Mouse (Mus musculus): Measurements from ENCODE around the gene Retsat. TPM values are rescaled to one million over a fixed set of nuclear protein-coding genes. Genes with fewer than 3 reads are reported as not detected.

Retsat gene
- polyA plus RNA-seq, 2 experiments from 2014 or later: 2.7 to 4.1 TPM

DNA sequence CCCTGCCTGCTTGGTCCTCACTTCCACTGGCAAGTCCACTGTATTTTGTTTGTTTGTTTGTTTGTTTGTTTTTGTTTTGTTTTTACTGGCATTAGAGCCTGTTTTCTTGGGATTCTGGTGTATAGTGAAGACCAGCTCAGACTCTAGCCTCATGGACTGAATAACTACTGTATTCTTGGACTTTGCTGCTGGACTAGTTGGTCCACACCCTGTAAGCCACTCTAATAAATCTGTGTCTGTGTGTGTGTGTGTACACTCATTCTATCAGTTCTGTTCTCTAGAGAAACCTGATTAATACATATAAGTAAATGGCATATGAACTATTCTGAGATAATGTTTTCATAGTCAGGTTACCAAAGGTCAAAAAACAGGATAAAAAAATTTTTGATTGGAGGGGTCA is 8.2 kb upstream of the Retsat start:
- no peak for ATAC-seq

GRCm38 (mm10) chr6:72593011-72593803 is 5.1 kb upstream of the Retsat start:
- no peak for ATAC-seq

GRCm38 (mm10) chr6:72593914-72594313 is 4.4 kb upstream of the Retsat start:
- no peak for ATAC-seq

DNA sequence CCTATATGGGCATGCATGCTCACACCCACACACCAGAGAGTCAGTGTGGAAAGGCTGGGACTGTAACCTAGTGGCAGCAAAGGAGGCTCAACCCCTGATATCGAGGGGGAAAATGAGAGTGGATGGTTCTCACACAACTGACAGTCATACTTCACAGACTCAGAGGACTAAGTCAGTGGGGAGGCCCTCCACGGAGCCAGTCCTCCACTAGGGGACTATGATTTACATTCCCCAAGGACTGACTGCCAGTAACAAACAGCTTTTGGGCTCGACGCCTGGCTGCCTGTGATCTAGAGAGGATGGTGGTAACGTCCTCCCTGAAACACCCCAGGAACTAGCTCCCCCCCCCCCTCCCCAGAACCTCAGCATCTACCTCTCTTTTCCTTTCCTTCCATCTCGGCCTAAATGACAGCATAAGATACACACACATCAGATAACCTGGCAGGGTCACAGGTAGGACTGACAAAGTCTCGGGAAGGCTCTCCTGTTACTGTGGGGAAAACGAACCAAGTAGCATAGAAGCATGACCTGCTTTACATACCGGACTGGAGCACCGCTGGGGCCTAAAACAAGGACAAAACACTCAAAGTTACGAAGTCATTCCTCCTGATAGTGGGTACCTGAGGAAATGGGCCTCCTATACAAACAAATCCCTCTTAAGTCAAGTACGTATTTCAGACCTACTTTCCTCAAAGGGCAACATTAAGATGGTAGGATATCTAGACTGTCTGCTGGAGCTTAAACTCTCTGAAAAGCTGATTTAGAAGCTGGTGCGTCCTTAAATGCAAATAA is 996 bp upstream of the Retsat start:
- no peak for ATAC-seq

DNA sequence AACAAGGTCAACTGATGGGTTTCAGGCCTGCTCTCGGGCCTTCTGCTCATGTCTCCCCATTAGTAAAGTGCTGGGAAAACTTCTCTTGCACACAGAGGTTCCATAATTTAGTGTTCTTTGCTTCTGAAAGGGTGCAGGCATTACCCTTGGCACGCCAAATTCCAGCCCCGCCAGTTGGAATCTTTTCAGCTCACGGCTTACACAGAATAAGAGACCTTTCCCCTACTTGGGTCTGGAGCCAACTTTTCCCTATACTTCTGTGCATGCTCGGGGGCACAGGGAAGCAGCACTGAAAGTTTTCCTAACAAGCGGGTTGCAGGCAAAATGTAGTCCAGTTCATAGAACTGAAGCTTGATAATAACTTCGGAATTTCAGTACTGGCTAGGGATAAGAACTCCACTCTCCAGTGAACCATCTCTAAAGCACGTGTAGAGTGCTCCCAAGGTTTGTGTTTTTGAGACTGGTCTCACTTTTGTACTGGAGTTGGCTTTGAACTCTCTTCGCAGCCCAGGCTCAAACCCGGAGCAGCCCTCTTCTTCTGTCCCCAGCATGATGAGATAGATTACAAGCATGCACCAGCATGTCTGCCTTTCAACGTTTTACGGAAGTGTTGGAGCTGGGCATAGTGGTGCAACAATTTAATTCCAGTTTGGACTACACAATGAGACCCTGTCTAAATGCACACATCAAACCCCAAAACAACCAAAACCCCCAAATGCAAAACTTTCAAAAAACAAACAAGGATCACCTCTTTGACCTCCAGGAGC is 699 bp downstream of the Retsat start:
- ATAC-seq: no peak

- no peak for ATAC-seq
These were observed 1.9 kb downstream of the Retsat start for GRCm38 (mm10) chr6:72600216-72600615.

DNA sequence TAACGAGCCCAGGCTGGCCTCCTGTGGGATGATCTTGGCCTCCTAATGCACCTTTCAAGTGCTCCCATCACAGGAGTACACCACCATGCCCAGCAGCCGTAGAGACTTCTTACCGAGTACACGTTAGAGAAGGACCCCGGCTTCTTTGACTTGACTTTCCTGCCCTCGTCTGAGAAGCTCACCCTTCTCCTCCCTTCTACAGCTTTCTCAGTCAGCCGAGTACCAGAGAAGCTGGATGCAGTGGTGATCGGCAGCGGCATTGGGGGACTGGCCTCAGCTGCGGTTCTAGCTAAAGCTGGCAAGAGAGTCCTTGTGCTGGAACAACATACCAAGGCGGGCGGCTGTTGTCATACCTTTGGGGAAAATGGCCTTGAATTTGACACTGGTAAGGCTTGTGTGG is 2.5 kb downstream of the Retsat start:
- no peak for ATAC-seq

- peak; percentile 69 for ATAC-seq
These were observed 3.5 kb downstream of the Retsat start for GRCm38 (mm10) chr6:72601732-72602131.

GRCm38 (mm10) chr6:72604066-72604465 is 5.8 kb downstream of the Retsat start:
- ATAC-seq: no peak

- no peak for ATAC-seq
These were observed 8.8 kb downstream of the Retsat start for GRCm38 (mm10) chr6:72607060-72607459.

DNA sequence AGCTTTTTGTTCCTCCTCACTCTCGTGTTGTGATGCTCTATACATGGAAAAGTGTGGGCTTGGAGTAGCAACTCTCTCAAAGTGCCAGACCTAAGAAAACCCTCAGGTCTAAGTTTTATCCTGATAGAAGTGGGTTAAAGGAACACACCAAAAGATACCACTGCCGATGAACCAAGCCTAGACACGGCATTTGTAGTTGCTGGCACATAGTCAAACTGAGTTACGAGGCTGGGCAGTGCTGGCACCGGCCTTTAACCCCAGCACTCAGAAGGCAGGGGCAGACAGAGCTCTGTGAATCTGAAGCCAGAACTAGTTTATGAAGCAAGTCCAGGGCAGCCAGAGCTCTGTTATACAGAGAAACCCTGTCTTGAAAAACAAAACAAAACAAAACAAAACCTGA is 9.4 kb downstream of the Retsat start:
- no peak for ATAC-seq

- ATAC-seq: no peak
These were observed 10.4 kb downstream of the Retsat start for GRCm38 (mm10) chr6:72608662-72609184.

GRCm38 (mm10) chr6:72610261-72610660 is 12.0 kb downstream of the Retsat start:
- ATAC-seq: no peak

- ATAC-seq: no peak
These were observed 16.9 kb downstream of the Retsat start for GRCm38 (mm10) chr6:72615151-72615550.

DNA sequence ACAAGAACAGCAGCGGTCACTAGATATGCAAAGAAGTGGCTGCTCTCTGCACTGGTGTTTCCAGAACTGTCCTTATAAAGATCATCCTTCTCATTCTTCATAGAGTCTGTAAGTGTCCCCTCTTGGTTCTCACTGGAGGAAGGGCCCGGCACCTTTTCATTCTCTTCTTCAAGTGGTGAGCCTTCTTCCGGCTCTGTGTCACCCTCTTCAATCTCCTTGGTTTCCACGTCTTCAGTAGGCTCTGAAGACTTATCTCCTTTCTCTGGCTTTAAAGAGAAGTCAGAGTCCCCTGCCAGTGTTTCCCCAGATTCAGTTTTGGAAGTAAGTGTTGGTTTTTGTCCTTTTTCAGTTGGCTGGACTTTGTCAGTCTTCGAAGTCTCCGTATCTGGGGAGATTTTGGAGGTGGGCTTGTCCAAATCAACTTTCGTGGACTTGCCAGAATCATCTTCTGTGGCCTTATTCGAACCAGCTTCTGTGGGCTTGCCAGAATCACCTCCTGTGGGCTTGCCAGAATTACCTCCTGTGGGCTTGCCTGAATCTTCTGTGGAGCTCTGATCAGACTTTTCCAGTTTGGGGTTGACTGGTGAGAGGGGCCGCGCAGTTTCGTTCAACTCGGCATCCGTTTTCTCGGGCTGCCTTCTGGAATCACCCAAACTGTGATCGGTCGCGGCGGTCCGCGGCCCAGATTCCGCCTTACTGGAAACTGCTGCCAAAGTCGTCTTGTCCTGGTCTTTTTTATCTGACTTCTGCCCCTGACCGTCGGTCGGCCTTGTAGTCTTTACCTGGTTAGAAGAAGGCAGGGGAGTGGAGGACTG is 17.5 kb downstream of the Retsat start:
- ATAC-seq: peak; percentile 15

GRCm38 (mm10) chr6:72616643-72617288 is 18.5 kb downstream of the Retsat start, which contains the start of gene Tgoln1:
Gene Tgoln1, minus strand, starts transcription at chr6:72617000.
- ATAC-seq: peak; percentile 96

GRCm38 (mm10) chr6:72619734-72620532 is 21.7 kb downstream of the Retsat start:
- ATAC-seq: no peak

DNA sequence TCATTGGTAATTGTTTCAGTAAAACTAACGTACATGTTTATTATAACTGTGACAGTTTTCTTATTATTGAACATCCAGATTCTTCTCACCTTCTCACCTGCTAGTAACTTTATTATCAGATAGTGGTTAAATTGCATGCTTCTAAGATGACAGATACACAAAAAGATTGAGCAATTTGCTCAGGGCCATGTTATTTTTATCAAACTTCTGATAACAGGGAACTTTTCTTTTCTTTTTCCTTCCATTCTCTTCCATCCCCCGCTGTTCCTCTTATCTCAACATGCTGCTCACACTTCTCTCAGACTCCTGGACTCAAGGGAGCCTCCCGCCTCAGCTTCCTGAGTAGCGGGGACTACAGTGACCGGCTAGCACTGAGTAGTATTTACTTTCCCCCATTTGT is 22.6 kb downstream of the Retsat start:
- ATAC-seq: no peak

- ATAC-seq: no peak
These were observed 24.6 kb downstream of the Retsat start for GRCm38 (mm10) chr6:72622917-72623316.

DNA sequence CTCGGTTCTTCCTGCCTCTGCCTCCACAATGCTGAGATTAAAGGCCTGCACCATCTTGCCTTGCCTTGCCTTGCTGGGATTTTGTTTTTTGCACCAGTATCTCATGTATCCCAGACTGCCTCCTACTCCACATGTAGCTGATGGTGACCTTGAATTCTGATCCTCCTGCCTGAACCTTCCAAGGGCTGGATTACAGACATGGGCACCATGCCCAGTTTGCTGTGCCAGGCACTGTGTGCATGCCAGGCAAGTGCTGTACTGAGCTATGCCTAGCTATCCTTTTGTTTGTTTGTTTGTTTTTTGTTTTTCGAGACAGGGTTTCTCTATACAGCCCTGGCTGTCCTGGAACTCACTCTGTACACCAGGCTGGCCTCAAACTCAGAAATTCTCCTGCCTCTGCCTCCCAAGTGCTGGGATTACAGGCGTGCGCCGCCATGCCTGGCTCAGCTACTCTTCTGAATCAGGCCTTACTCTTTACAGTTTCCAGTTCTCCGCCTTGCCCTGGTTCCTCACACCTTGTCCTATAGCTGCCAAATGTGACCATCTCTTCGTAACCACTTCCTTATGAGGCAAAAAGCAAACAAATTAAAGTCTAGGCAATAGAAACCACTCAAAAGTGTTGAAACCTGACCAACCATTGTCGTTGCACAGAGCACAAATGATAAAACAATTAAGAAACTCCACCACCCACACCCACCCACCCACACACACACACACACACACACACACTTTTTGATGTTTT is 25.6 kb downstream of the Retsat start:
- ATAC-seq: no peak
